Mouse (Mus musculus) neural tube, embryonic 10.5 days (tissue): ENCODE measurements around the gene Gm40193.
"Not testable (repeated sequence)": the region's sequence is repeated elsewhere in the genome, so short reads cannot be mapped to it uniquely, and the experiment has no call there.

Experiments
- DNase-seq: peaks from one replicate; pipeline ENCODE4 v3.0.0-alpha.2; 2017; ENCODE audit warnings: low spot score; ENCODE audit errors: extremely low spot score

Gene Gm40193

DNA sequence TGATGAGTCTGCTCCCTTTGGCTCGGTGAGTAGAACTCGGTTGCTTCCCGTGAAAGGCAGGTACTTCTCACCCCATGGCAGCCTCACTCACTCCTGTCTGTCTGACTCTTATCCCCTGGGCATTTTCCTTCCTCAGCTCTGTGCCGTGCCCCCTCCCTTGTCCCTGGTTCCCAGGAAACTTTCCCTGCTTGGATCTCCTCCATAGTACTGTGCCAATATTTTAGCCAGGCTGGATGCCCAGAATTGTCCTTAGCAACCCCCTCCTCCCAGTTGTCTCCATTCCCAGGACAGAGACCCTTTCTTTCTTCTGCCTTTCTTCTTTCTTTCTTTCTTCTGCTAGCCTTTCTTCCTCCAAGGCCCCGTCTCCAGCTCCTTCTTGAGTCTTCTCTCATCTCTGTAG is 8.7 kb upstream of the Gm40193 start:
- no peak for DNase-seq

DNA sequence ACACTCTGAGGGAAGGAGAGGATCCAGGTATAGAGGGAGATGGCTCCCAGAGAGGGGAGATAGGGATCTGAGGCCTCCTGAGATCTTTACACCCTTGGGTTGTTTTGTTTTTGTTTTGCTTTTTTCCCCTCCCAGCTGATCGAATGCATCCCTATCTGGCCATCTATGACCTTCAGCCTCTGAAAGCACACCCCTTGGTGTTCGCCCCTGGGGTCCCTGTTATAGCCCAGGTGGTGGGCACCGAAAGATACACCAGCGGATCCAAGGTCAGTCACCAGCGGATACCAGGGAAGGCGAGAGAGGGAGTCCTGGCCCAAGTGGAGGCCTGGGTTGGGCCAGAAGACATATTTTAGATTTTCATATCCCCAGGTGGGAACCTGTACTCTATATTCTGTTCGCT is 8.2 kb upstream of the Gm40193 start:
- no peak for DNase-seq

DNA sequence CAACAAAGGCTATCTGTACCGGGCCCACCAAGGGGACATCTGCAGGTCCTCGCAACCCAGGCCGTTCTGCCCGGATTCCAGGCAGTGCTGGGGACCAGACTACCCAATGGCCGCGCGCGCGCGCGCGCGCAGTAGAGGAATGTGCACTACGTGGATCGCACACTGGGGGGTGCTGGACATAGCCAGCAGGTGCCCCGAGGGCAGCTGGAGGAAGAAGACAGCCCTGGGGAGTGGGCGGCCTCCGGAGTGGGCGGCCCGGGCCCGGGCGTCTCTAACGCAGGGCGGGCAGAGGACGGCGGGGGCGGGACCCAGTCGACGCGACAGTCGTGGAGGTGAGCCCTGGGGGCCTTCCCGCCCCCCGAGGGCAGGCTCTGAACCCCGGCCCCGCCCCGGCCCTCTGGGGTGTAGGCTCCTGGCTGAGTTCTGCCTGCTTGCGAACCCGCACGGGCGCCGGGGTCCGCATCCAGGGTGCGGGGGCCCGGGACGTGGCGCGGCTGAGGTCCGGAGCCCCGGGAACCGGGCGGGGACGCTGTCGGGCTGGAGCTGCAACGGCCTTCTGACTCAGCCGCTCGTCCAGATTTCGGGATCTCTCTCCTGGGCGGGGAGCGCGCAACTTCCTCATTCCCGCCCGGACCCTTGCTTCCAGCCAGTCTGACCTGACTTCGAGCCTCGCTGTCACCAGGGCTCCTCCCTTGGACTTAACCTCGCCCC is 7.3 kb upstream of the Gm40193 start, which contains the start of gene Pld2:
TSS of gene Pld2 (plus strand) at position 188 of the 711 bp plus-strand sequence.
- peak; percentile 85 for DNase-seq

DNA sequence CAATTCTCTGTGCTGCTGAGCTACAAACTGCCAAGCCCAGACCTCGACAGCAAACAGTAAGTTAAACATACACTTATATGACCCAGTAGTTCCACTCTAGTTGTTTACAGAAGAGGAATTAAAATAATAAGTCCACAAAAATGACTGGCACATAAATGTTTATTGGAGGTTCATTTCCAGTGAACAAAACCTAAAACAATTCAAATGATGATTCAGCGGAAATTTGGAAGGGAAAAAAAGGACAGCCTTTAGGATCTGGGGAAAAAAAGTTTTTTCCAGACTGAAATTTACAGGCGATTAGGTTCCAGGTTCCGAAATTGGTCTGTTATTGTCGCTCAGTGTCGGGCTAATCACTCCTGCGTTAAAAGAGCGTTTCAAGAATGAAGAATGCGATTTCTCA is 6.7 kb upstream of the Gm40193 start:
- DNase-seq: no peak

DNA sequence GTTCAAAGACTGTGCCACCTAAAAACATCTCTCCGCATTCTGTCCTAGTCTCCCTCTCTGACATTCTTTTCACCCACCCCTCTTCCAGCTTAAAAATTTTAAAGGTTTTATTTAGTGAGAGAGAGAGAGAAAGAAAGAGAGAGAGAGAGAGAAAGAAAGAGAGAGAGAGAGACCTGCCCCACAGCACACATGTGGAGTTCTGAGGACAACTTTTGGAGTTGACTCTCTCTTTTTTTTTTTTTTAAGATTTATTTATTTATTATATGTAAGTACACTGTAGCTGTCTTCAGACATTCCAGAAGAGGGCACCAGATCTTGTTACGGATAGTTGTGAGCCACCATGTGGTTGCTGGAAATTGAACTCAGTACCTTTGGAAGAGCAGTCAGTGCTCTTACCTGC is 1.7 kb downstream of the Gm40193 start:
- not testable (repeated sequence) for DNase-seq

DNA sequence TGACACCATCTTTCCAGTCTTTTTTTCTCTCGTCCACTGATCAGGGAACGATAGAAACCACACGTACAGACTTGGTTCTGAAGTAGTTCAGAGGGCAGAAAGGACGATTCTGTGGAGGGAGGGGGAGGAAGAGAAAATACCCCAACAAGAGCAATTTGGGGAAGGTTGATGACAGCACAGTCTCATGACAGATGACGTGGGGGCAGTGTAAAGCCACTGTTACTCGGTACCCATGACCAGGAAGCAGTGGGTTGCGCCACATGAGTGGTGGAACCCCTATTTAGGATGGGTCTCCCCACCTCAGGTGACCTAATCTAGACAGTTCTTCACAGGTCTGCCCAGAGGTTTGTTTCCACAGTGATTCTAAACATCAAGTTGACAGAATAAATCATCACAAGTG is 4.1 kb downstream of the Gm40193 start:
- no peak for DNase-seq

DNA sequence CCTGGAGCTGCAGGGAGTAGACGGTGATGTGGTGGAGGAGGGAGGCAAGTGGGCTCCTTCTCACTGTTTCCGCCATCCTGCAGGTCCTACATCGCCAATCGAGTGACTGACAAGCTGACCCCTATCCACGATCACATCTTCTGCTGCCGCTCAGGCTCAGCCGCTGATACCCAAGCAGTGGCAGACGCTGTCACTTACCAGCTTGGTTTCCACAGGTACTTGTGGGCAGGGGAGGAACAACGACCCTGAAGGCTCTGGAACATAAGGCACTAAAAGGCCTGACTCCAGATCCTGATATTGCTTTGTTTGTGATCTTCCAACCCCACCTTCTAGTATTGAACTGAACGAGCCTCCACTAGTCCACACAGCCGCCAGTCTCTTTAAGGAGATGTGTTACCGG is 6.5 kb downstream of the Gm40193 start:
- no peak for DNase-seq

DNA sequence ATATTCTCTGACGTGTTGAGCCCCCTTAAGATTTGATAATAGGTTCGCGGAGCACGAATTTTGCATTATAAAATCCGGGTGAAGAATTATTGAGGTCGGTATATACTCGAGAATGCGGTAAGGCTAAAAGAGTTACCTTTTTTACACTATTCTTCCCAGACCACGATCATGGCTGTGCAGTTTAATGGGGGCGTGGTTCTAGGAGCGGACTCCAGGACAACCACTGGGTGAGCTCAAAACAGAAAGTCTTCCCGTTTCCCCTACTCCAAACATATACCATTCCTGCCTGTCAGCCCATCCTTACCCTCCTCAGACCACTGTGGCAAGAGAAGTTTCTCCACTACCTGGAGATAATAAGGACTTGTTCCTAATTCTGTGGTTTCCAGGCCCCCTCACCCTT is 7.0 kb downstream of the Gm40193 start:
- DNase-seq: no peak

DNA sequence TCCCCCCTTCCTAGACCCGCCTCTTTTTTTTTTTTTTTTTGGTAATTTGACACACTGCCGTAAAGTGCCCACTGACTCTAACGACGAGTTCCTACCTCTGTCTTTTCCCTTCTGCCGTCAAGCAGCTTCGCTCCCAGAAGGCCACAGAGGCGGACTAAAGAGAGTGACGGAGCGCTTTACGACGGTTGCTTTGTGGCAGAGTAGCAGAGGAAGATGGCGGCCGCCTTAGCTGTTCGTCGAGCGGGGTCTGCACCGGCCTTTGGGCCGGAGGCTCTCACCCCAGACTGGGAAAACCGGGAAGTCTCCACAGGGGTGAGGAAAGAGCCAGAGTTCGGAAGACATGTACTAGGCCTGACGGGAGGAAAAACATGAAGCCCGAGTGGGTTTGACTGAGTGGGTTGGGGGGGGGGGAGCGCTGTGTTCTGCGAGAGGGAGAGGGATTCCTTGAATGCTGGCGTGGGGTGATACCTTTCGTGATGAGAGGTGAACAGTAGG is 7.5 kb downstream of the Gm40193 start, which contains the start of gene Psmb6:
TSS of gene Psmb6 (plus strand) at position 184 of the 495 bp plus-strand sequence.
- DNase-seq: peak; percentile 87

DNA sequence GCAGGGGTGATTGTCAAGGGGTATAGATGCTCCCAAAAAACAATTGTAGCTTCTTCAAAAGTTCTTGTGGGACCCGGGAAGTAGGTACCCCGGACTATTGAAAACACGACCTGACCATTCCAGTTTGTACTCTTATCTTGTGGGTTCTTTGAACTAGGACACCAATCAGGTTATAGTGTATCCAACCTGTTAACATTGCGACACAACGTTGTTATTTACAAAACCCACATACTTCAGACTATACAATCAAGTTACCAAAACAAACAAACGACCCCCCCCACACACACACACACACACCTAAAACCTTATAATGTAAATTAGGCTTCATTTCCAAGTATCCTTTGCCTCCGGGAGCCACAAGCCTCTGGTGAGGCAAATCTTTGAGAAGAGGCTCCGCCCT is 8.0 kb downstream of the Gm40193 start:
- no peak for DNase-seq

DNA sequence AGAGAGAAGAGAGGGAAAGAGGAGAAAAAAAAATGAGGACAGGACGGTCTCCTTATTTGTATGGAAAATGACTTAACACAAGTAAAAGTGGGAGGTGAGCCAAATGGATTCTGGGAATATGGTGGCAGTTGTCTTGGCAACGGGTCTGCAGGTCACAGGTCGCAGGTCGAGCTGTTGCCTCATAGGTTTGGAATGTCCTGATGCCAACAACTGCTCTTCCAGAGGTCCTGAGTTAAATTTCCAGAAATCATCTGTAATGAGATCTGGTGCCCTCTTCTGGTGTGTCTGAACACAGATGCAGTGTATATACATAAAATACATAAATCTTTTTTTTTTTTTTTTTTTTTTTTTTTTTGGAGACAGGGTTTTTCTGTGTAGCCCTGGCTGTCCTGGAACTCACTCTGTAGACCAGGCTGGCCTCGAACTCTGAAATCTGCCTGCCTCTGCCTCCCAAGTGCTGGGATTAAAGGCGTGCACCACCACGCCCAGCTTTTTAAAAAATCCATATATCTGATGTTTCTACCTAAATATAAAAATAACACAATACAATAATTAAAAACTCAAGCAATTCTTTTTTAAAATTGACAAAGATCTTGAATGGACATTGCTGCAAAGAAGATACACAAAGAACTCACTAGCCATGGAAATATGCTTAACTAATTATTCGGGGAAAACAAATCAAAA is 9.3 kb downstream of the Gm40193 start:
- not testable (repeated sequence) for DNase-seq

DNA sequence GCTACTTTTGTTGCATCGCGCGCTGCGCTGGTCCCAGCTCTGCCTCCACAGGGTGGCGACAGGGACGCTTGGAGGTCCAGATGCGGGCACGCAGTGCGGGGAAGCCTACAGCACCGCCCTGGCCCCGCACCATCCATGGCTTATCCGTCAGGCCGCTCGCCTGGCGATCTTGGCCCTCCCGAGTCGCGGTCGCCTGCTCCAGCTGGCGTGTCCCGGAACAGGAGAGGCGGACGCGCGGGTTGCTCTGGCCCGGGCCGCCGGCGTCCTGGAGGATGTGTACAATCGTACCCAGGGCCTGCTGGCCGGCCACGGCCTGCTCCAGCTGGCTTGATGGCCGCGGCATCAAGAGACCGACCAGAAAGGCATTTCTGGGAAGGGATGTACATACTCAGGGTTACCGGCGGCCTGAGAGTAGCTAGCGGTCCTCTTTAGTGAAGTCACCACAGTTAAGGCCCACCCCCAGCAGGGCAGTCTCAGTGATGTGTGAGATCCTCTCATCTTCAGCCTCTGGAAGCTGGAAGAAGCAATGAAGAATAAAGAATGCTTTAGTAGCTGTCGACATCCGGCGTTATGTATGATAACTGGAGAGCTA is 12.5 kb downstream of the Gm40193 start:
- peak; percentile 68 for DNase-seq

DNA sequence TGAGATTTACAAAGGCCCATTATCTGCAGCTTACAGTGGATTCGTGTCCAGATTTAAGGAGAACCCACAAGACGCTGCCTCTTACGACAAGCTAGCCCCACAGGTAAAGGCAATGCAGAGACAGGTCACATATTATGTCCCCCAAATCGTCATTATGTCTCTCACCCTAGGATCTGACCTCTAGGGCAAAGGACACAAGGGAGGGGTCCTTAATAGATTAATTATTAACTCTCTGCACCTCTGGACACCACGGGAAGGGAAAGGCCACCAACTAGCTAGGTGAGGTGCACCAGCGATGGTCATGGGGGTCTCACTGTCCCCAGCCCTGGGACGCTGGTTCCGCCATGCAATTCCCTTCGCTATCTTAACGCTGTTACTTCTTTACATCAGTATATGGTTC is 13.8 kb downstream of the Gm40193 start, which contains the start of gene Gltpd2:
TSS of gene Gltpd2 (plus strand) at position 274 of the 400 bp plus-strand sequence.
- no peak for DNase-seq

DNA sequence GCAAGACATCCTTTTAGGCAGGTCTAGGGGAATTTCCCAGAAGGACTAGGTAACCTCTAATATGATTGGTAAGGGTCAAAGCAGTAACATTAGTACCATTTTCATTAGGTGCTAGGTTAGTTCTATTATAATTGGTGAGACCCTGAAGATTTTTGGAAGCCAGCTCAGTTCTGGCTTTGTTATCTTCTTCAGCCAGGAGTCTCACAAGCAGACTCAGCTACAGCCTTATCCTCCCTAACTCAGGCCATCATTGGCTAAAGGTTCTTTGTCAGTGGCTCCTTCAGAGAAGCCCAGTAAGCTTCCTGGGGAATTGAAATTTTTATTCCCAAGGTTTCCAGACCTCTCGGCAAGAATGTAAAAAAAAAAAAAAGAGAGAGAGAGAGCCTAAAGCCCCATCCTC is 14.3 kb downstream of the Gm40193 start:
- no peak for DNase-seq

DNA sequence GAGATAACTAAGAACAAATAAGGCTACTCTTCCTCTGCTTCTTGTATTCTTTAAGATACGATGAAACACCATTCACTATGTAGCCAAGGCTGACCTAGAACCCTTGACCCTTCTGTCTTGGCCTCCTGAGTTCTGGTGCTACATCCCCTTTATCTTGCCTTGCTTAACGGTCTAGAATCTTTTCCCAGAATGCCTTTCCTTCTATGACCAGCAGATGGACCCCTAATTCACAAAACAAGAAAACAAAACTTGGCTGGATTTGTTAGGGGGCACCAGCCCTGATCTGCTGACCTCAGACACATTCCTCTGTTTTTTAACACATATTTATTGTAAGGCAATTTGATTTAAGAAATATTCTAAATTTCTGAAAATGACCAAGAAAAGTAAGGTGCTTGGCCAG is 16.4 kb downstream of the Gm40193 start:
- peak; percentile 21 for DNase-seq

DNA sequence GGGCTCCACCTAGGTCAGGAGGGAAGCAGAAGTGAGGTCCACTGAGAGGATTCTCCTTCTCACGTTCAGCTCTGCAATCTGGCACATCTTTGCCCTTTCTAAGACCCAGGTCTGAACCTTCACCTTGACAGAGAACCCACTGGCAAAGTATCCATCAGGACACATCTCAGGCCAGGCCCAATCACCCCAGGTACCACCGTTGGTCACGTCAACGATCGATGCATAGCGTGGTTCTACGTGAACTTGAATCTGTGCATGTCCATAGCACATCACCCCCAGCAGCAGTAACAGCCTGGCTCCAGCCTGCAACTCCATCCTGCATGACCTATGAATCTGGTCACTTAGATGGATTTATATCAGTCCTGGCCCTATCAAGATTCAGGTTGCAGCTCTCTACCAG is 18.5 kb downstream of the Gm40193 start, which contains the start of gene Vmo1:
TSS of gene Vmo1 (minus strand) at position 329 of the 400 bp plus-strand sequence.
- DNase-seq: no peak

DNA sequence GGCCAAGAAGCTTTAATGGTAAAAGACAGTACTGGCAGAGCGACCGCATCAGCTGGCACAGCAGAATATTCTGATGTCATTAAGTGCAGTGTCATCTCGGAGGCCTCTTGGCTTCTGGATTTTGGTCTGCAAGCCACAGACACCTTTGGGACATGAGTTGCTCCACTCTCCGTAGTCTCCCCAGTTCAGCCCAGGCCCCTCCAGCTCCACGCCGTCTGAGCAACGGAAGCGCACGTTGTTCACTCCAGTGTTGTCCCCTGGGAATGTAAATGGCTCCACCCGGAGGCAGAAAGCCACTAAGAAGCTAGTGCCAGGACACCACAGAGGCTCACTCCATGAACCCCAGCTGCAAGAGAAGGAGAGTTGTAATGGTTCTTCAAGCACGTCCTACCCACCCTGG is 19.2 kb downstream of the Gm40193 start:
- no peak for DNase-seq

DNA sequence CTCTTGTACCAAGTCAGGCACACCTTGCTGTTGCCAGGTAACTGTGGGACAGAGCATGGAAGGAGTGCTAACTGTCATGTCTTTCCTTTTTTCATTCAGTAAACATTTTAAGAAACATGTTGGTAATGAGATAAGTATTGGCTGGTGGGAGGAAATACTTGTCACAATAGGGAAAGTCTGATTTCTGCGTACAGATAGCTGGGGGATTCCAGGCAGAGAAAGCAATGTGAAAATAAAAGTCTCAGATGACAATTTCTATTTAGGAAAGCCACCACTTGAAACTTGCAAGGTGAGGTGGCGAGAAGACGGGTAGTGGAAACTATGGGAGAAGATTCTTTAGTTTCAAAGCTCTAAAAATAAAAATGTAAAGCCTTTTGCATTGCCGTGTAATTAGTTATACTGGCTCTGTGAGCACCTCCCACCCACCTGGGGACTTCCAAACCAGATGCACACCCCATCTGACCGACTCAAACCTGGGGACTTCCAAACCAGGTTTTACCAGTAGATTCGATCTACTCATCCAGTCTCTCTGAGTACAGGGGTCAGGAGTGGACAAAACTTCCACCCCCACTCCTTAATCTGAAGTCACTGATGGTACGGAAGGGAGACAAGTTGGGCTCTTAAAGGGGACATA is 19.9 kb downstream of the Gm40193 start:
- DNase-seq: no peak

DNA sequence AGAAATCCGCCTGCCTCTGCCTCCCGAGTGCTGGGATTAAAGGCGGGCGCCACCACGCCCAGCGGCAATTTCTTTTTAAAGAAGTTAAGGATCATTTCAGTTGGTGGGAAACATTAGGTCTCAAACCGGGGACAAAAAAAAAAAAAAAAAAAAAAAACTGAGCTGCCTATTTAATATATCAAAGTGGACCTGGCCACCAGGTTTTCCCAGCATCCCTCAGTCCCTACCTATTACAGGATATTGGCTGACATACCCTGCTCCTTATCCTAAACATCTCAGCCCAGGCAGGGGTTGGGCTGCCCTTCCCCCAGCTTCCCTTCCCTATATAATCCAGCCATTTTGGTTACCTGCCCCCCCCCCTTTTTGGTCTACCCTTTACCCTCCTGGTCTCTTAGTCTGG is 20.9 kb downstream of the Gm40193 start:
- DNase-seq: no peak

DNA sequence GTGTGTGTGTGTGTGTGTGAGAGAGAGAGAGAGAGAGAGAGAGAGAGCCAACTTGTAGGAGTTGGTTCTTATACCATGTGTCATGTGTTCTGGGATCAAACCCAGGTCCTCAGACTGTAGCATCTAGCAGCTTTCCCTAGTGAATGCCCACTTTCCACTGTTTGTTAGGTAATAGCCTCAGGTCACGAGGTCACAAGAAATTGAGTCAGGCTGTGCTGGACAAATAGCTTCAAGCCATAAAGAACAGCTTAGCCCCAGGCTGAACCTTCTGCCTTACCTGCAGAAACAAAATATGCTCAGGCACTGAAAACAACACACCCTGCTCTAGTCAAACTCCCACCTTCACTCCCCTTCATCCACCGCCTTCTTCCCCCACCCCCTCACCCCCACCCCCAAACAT is 21.5 kb downstream of the Gm40193 start:
- no peak for DNase-seq

DNA sequence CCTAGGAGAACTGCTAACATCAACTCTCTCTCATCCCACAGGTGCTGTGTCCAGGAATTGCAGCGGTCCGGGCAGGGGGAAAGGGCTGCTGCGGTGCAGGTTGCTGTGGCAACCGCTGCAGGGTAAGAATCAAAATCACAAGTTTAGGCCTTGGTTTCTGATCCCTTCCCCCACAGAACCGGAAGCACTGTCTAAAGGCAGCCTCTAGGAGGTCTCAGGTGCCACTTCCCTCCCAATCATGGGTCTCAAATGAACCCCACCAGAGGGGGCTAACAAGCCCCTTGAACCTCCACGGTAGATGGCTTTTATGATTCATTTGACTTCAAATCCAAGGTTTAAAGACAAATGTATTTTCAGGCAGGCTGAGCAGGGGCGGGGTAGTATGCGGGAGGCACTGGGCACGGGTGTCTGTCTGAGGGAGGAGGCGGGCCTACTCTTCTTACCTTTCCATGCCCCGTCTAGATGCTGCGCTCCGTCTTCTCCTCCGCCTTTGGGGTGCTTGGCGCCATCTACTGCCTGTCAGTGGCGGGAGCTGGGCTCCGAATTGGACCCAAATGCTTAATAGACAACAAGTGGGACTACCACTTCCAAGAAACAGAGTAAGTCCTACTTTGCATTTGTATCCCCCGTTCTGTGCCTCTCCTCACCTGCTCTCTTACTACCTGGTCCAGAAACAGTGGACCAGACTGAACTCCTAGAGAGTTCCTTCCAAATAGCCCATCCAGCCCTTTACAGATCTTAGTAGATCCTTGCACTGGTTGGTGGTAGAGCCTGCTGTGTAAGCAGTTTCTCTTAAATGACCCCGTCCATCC is 22.8 kb downstream of the Gm40193 start:
- DNase-seq: peak; percentile 53
